Mouse (Mus musculus): Measurements from ENCODE around the gene Kctd17. TPM values are rescaled to one million over a fixed set of nuclear protein-coding genes. Genes with fewer than 3 reads are reported as not detected.

Gene Kctd17
- 100 to 1,000 TPM; 244 to 255 TPM for total RNA-seq (2021)
- long read RNA-seq, transcript Kctd17-209 (7 exons, 1,632 nt) = minor isoform, 16 of 159 reads
- long read RNA-seq, transcript Kctd17-202 (6 exons, 986 nt) = major isoform, 36 of 159 reads
- long read RNA-seq, transcript Kctd17-204 (5 exons, 750 nt) = minor isoform, 6 of 159 reads
- long read RNA-seq, partial matches to known transcripts = 48 of 159 reads
- long read RNA-seq, other reads (novel, unspliced or antisense) = 51 of 159 reads

DNA sequence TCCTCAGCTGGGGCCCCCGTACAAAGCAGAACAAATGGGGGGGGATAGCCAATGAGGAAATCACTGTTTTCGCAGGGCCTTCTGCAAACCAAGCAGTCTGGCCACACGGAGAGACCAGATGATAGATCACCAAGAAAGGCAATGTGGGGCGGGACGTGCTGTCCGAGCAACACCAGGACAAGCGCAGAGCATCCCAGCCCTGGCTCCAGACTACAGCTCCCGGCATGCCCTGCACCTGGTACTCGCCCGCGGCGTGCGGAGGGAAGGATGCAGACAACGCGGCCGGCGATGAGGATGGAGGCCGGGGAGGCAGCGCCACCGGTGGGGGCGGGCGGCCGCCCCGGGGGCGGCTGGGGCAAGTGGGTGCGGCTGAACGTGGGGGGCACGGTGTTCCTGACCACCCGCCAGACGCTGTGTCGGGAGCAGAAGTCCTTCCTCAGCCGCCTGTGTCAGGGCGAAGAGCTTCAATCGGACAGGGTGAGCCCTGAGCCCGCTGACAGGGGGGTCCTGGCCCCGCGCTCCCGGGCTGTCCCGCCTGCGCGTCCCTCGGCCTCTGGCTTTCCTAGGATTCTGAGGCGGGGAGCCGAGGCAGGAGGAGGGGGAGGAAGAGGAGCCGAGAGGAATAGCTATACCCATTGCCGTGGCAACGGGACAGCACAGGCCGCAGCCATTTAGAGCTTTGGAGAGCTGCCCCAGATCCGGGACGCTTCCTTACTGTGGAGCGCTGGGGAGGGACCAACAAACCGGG, at the start of gene Kctd17:
Gene Kctd17, plus strand, starts transcription at position 174 of the 748 bp plus-strand sequence.
- peak; percentile 81 to 85 for DNase-seq (ENCODE audit: low spot score in 2 of 2)

DNA sequence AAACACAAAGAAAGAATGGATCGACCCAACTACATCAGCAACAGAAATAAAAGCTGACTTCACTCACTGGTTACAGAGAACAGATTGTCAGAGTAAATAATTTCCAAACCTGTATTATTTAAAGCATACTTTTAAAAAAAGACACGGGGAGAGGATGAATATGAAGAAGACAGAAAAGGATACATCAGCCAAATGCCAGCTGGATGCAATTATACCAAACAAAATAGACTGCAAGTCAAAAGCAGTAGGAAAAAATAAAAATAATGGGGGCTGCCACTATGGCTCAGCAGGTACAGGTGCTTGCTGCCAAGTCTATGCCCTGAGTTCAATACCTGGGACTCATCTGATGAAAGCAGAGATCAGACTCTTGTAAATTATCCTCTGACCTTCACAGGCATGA, 48.2 kb upstream of the Kctd17 start:
- peak in 1 of 2 experiments; percentile 54 for DNase-seq (ENCODE audit: low spot score in 2 of 2)

DNA sequence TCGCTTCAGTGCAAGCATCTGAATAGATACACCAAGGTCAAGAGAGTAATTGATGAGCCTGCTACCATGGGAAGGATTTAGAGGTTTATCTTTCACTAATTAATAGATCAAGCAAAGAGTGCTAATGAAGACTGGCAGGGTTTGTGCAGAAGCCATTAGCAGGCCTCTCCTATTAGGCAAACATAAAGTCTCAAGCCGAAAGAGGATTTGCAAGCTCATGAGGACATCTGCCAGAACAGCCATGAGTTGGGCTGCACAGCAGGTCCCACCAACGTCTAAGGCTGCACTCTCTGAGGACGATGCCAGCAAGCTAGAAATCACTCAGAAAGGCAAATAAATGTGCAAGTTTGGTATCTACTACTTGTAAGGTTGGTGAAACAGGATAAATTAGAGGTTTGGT, 47.6 kb upstream of the Kctd17 start:
- peak; percentile 59 to 79 for DNase-seq (ENCODE audit: low spot score in 2 of 2)

DNA sequence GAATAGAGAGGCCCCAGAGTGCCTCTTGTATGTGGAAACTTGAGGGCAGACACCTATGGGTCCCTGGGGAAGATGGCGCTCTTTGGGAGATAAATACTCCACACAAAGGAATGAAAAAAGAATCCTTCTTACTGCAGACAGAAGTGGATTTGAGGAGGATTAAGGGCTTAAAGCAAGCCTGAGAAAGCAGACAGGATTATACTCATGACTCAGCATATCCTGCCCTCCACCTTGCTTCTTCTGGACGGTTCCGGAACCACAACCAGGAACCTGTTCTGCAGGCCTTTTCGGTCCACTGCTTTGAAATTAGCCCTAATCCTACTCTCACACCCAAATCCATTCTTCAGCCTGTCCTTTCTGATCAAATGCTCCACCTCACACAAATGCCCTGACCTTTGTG, 46.2 kb upstream of the Kctd17 start:
- no peak for DNase-seq (ENCODE audit: low spot score in 2 of 2)

DNA sequence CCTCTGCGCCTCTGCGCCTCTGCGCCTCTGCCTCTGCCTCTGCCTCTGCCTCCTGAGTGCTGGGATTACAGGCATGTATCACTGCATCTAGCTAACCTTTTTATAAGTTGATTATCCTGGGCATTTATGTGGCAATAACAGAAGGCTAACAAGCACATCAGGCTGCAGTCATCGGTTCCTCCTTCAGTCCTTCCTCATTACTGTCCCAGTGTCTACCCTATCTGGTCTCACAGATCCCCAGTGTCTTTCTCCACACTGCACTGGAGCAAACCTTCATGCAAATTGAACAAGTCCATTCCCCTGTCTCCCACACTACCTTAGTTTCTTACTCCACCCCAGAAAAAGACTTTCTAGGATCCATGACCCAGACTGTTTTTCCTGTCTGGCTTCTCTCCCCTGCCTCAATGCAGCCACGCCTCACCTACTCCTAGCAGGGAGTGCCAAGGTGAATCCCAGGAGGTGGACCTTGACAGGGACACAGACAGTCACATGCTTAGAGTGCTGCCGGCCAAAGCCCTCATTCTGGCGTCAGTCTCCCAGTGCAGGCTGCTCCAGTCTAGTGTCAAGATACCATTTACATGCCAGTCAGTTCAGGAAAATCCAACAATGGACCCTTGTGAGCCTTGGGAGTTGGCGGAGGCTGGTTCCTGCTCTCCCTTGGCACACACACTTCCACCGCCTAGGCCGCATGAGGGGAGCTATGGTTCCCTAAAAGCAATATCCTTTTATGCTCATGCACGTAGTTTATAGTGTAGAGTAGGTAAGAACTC, 44.7 kb upstream of the Kctd17 start:
- peak; percentile 43 to 72 for DNase-seq (ENCODE audit: low spot score in 2 of 2)

DNA sequence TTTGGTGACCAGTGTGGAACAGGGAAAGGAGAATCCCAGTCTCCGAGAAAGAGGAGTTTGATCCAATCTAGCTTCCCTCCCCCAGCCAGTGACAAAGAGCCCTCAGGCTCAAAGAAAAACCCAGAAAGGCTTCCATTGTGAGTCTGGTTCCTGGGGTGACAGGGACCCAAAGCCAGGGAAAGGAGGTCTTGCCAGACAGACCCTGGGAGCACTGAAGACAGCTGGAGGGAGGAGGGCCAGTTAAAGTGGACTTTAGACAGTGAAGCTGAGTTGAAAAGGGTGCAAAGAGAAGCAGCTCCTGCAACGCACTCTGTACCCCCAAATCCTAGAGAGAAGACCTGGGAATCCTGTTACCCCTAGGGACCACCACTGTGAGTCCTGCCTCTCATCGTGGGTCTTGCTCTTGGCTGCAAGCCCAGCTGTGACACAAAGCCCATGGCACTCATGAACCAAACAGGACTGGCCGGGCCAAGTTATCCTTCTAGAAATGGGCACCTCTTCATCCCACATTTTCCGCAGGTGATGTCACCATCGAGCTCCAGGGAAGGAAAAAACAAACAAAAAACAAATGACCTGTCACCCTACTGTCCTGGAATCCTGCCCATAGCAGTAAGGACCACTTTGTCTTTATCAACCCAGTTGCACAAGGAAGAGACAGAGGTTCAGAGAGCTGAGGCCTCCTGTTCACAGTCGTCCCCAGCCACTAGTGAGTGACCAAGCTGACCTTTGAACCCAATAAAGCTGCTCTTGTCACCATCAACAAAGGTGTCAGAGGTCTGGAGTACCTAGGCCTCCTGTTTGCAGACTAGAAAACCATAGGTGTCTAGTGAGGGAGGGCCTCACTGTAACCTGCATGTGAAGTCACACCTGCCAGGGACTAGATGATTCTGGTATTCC, 43.9 kb upstream of the Kctd17 start:
- DNase-seq (ENCODE audit: low spot score in 2 of 2) = peak; percentile 43 to 66

DNA sequence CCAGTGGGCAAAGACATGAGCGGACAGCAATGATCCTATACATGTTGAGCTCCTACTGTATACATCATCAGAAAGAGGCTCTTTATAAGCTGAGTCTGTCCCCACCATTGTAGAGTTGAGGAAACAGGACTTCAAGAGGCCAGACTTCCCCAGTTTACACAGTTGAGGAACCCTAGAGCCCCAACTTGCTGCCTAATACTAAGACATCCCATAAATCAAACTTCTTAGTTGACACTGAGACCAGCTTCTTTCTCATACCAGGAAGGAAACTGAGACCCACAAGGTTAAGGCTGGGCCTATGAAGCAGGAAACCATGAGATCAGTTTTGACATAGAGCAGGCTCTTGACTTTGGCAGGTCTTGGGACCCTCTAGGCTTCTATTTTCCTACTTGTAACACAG, 42.8 kb upstream of the Kctd17 start:
- DNase-seq (ENCODE audit: low spot score in 2 of 2) = no peak

- no peak for DNase-seq (ENCODE audit: low spot score in 2 of 2)
These were observed 37.5 kb upstream of the Kctd17 start for GRCm38 (mm10) chr15:78390855-78391254.

GRCm38 (mm10) chr15:78395478-78395962, 32.8 kb upstream of the Kctd17 start, which contains the start of gene Tex33:
TSS of gene Tex33 (minus strand) at chr15:78395912.
- no peak for DNase-seq (ENCODE audit: low spot score in 2 of 2)

GRCm38 (mm10) chr15:78401345-78401744, 27.0 kb upstream of the Kctd17 start:
- DNase-seq (ENCODE audit: low spot score in 2 of 2) = no peak

GRCm38 (mm10) chr15:78401921-78402320, 26.4 kb upstream of the Kctd17 start:
- peak in 1 of 2 experiments; percentile 70 for DNase-seq (ENCODE audit: low spot score in 2 of 2)

DNA sequence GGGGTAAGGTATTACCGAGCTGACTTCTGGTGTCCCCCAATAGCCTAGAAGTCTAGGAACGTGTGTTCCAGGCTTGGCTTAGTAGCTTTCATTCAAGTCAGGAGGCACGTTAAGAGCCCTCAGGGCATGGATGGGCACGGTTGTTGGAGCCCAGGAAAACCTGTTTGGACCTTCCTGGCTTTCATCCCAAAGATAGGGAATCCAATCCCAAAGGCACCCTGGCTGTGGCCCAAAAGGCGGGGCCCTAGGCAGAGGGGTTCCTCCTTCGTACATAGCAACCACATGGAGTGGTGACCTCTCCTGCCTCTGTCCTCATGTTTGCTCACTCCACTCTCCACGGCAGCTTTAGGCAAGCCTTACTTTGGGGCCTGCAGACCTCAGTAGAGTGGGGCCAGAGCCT, 25.9 kb upstream of the Kctd17 start:
- DNase-seq (ENCODE audit: low spot score in 2 of 2) = no peak

- no peak for DNase-seq (ENCODE audit: low spot score in 2 of 2)
These were observed 25.0 kb upstream of the Kctd17 start for GRCm38 (mm10) chr15:78403301-78403741.

DNA sequence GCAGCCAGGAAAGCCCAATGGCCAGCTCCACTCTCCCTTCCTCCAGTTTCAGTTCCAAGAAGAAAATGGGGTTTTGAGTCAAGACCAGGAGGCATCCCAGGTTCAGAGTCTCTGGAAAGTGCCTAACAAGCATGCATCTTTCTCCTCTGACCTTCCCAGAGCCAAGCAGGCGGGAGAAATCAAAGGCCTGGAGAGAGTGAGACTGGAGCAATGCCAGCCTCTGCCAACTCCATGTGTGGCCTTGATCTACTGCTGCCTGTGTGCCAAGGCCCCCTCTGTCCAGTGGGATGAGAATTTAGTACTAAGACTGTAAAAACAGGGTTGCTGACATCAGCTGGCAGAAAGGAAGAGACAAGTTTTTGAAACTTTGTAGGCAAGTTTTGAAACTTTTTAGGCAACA, 24.5 kb upstream of the Kctd17 start:
- no peak for DNase-seq (ENCODE audit: low spot score in 2 of 2)

GRCm38 (mm10) chr15:78405098-78405497, 23.3 kb upstream of the Kctd17 start:
- no peak for DNase-seq (ENCODE audit: low spot score in 2 of 2)

DNA sequence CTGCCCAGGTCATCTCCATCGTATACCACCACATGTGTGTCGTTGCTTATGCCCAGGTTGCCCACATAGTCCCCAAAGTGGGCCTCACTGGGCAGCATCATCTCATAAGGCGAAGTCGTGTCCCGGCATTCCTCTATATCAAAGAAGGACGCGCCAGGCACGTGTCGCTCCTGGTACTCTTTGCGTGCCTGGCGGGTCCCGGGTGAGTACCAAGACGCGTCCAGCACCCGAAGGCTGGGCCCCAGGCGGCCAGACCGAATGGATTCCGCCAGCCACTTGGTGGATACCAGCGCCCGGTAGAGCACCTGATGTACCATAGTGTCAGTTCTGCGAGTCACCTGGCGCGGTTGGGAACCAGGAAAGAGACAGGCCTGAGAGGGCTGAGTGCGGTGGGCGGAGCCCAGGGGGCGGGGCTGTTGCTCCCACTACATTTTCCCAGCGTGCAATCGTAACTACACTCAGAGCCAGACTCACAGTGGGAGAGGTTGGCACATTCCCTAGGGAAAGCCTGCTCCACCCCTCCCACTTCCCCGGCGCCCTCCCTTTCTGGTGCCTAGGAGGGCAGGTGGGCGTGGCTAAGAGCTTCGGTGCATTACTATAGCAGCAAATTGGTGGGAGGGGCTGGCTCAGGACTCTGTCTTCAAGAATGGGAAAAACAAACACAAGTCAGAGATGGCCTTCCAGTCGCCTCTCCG, 22.7 kb upstream of the Kctd17 start, which contains the start of gene Tst:
Gene Tst, minus strand, starts transcription at position 391 of the 695 bp plus-strand sequence.
- peak; percentile 88 to 96 for DNase-seq (ENCODE audit: low spot score in 2 of 2)

GRCm38 (mm10) chr15:78406293-78406934, 21.9 kb upstream of the Kctd17 start, which contains the start of gene Mpst:
TSS of gene Mpst (plus strand) at chr15:78406416.
- DNase-seq (ENCODE audit: low spot score in 2 of 2) = peak; percentile 85 to 93

- no peak for DNase-seq (ENCODE audit: low spot score in 2 of 2)
These were observed 18.8 kb upstream of the Kctd17 start for GRCm38 (mm10) chr15:78409570-78410052.

DNA sequence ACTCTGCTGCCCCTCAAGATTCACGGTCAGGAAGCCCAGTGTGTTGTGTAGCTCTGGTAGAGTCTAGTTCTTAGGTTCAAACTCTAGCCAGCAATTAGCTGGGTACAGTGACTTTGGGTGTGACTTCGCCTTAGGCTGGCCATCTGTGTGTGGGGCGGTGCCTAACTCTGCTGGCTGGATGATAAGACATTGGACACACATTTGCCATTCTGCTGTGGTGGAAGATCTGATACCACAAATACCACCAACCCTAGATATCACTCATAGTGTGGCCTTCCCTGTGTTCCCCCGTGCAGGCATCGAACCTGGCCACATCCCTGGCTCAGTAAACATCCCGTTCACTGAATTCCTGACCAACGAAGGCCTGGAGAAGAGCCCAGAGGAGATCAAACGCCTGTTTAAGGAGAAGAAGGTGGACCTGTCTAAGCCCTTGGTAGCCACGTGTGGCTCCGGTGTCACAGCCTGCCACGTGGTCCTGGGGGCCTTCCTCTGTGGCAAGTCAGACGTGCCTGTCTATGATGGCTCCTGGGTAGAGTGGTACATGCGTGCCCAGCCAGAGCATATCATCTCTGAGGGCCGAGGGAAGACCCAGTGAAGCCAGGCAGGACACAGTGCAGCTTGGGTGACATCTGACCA, 15.2 kb upstream of the Kctd17 start:
- no peak for DNase-seq (ENCODE audit: low spot score in 2 of 2)

Measured in layer of hippocampus, adult 18-20 months (tissue).